Mouse (Mus musculus): ENCODE data around the gene Btbd17. TPM values are rescaled to one million over a fixed set of nuclear protein-coding genes. Genes with fewer than 3 reads are reported as not detected.

The Btbd17 gene
- polyA plus RNA-seq (2014; fragmentation: Nextera tagmentation; extraction: Ambion mirVana), result 42.2 and 47.3 TPM in 2 replicates

DNA sequence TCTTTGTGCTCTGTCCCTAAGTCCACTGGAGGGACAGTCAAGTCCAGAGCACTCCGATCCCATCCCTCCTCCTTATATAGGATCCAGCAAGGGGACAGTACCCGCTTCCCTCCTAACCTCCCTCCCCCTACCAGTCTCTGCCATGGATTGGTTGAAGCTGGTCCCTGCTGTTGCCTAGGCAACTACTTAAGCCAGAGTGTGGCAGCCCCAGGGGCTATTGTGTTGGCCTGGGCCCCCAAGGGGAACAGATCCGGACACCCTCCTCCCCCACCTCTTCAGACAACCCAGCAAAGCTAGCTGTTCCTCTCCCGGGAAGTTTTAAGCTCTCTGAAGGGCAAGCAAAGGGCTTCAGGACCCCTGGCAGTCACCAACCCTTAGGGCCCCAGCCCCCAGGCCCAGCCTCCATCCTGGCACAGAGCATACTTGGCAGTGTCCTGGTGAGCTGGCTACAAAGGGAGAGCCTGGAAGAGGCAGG is at the start of gene Btbd17:
Btbd17 (minus strand) TSS at position 98 of the 475 bp plus-strand sequence.
- WGBS, result 5% methylated on average over 4 of the region's 4 CpGs
- DNase-seq (ENCODE audit: low spot score) (peak; percentile 89), ATAC-seq (replicated peaks; ENCODE audit: low FRiP score) (peak; percentile 90)
- Histone ChIP-seq H3K9ac (ENCODE audit: low read length) (peak within 1 kb of the TSS; percentile 66), H3K27me3 (ENCODE audit: control insufficient read depth, insufficient read depth, low read length) (peaks cover 24% of the 10 kb centered on the region), H3K4me3 (ENCODE audit: low read depth, low read length) (peak within 1 kb of the TSS; percentile 31), H3K4me1 (replicated peaks; ENCODE audit: control insufficient read depth, insufficient read depth, low read length) (peaks cover 40% of the 10 kb centered on the region), H3K4me2 (ENCODE audit: low read depth, low read length, severe bottlenecking) (peak within 1 kb of the TSS; percentile 60), H3K36me3 (ENCODE audit: control insufficient read depth, insufficient read depth, low read length) (no peaks in the 10 kb centered on the region), H3K27ac (ENCODE audit: low read depth, low read length) (peak within 1 kb of the TSS; percentile 100), H3K9me3 (ENCODE audit: control insufficient read depth, low read length) (no peaks in the 10 kb centered on the region)

- Histone ChIP-seq H3K9me3 (ENCODE audit: control insufficient read depth, low read length) (no peaks in the 10 kb centered on the region; the same call in 1 of the 2 replicates), H3K4me1 (replicated peaks; ENCODE audit: control insufficient read depth, insufficient read depth, low read length) (peaks cover 2% of the 10 kb centered on the region; the same call in 1 of the 2 replicates), H3K36me3 (ENCODE audit: control insufficient read depth, insufficient read depth, low read length) (no peaks in the 10 kb centered on the region), H3K9ac (ENCODE audit: low read length) (no peak overlapping the region), H3K27ac (ENCODE audit: low read depth, low read length) (no peak overlapping the region), H3K4me2 (ENCODE audit: low read depth, low read length, severe bottlenecking) (no peak overlapping the region), H3K27me3 (ENCODE audit: control insufficient read depth, insufficient read depth, low read length) (peaks cover 8% of the 10 kb centered on the region), H3K4me3 (ENCODE audit: low read depth, low read length) (no peak overlapping the region)
- 65% methylated on average over 7 of the region's 7 CpGs for WGBS
- DNase-seq (ENCODE audit: low spot score) (no peak), ATAC-seq (replicated peaks; ENCODE audit: low FRiP score) (no peak)
Observed at GRCm38 (mm10) chr11:114844464-114845220, 48.9 kb upstream of the Btbd17 start.

GRCm38 (mm10) chr11:114843818-114844463 is 48.2 kb upstream of the Btbd17 start:
- H3K27ac ChIP-seq (ENCODE audit: low read depth, low read length), result peak overlapping the region; percentile 64; the same call in 1 of the 2 replicates
- WGBS, result 4% methylated on average over 8 of the region's 8 CpGs
- H3K9ac ChIP-seq (ENCODE audit: low read length), result peak overlapping the region; percentile 57; the same call in 1 of the 2 replicates
- peaks cover 2% of the 10 kb centered on the region; the same call in 1 of the 2 replicates for H3K4me1 ChIP-seq (replicated peaks; ENCODE audit: control insufficient read depth, insufficient read depth, low read length)
- no peaks in the 10 kb centered on the region for H3K36me3 ChIP-seq (ENCODE audit: control insufficient read depth, insufficient read depth, low read length)
- no peaks in the 10 kb centered on the region; the same call in 1 of the 2 replicates for H3K9me3 ChIP-seq (ENCODE audit: control insufficient read depth, low read length)
- peak; percentile 66 for DNase-seq (ENCODE audit: low spot score)
- no peak overlapping the region for H3K4me3 ChIP-seq (ENCODE audit: low read depth, low read length)
- ATAC-seq (replicated peaks; ENCODE audit: low FRiP score), result no peak
- H3K27me3 ChIP-seq (ENCODE audit: control insufficient read depth, insufficient read depth, low read length), result 0 out of 2 replicates have a peak, but pooled peaks cover 2% of the 10 kb centered on the region
- 0 out of 2 replicates have a peak overlapping the region, but pooled peaks have one; percentile 29 for H3K4me2 ChIP-seq (ENCODE audit: low read depth, low read length, severe bottlenecking)

DNA sequence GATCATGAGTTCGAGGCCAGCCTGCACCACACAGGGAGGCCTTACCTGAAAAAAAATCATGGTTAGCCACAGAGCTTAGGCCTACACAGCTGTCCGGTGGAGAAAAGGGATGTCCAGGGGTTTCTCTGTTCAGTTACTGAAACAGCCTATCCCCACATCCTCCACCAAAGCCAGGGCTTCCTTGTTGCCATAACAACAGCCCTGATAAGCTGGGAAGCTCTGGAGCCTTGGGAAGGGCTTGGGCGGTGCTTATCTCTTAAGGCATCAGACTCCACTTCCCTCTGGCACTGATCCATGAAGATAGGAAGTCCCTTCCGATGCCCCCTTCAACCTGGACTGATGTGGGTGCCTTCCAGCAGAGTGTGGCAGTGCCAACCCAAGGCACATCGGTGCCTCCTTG is 37.4 kb upstream of the Btbd17 start:
- Histone ChIP-seq H3K4me2 (ENCODE audit: low read depth, low read length, severe bottlenecking) (no peak overlapping the region), H3K27ac (ENCODE audit: low read depth, low read length) (no peak overlapping the region), H3K9me3 (ENCODE audit: control insufficient read depth, low read length) (no peaks in the 10 kb centered on the region), H3K36me3 (ENCODE audit: control insufficient read depth, insufficient read depth, low read length) (no peaks in the 10 kb centered on the region), H3K4me3 (ENCODE audit: low read depth, low read length) (no peak overlapping the region), H3K9ac (ENCODE audit: low read length) (no peak overlapping the region), H3K4me1 (replicated peaks; ENCODE audit: control insufficient read depth, insufficient read depth, low read length) (peaks cover 13% of the 10 kb centered on the region), H3K27me3 (ENCODE audit: control insufficient read depth, insufficient read depth, low read length) (no peaks in the 10 kb centered on the region)
- ATAC-seq (replicated peaks; ENCODE audit: low FRiP score) (no peak), DNase-seq (ENCODE audit: low spot score) (no peak)
- WGBS, result 59% methylated on average over 5 of the region's 5 CpGs

- Histone ChIP-seq H3K4me1 (replicated peaks; ENCODE audit: control insufficient read depth, insufficient read depth, low read length) (peaks cover 13% of the 10 kb centered on the region), H3K27ac (ENCODE audit: low read depth, low read length) (peak overlapping the region; percentile 53; the same call in 1 of the 2 replicates), H3K27me3 (ENCODE audit: control insufficient read depth, insufficient read depth, low read length) (no peaks in the 10 kb centered on the region), H3K4me3 (ENCODE audit: low read depth, low read length) (peak overlapping the region; percentile 21; the same call in 1 of the 2 replicates), H3K4me2 (ENCODE audit: low read depth, low read length, severe bottlenecking) (peak overlapping the region; percentile 58), H3K36me3 (ENCODE audit: control insufficient read depth, insufficient read depth, low read length) (no peaks in the 10 kb centered on the region), H3K9me3 (ENCODE audit: control insufficient read depth, low read length) (no peaks in the 10 kb centered on the region), H3K9ac (ENCODE audit: low read length) (peak overlapping the region; percentile 56)
- no peak for DNase-seq (ENCODE audit: low spot score)
- no peak; the same call in 1 of the 2 replicates for ATAC-seq (replicated peaks; ENCODE audit: low FRiP score)
- WGBS, result 15% methylated on average over 8 of the region's 8 CpGs
Observed at GRCm38 (mm10) chr11:114830433-114830773, 34.7 kb upstream of the Btbd17 start.

DNA sequence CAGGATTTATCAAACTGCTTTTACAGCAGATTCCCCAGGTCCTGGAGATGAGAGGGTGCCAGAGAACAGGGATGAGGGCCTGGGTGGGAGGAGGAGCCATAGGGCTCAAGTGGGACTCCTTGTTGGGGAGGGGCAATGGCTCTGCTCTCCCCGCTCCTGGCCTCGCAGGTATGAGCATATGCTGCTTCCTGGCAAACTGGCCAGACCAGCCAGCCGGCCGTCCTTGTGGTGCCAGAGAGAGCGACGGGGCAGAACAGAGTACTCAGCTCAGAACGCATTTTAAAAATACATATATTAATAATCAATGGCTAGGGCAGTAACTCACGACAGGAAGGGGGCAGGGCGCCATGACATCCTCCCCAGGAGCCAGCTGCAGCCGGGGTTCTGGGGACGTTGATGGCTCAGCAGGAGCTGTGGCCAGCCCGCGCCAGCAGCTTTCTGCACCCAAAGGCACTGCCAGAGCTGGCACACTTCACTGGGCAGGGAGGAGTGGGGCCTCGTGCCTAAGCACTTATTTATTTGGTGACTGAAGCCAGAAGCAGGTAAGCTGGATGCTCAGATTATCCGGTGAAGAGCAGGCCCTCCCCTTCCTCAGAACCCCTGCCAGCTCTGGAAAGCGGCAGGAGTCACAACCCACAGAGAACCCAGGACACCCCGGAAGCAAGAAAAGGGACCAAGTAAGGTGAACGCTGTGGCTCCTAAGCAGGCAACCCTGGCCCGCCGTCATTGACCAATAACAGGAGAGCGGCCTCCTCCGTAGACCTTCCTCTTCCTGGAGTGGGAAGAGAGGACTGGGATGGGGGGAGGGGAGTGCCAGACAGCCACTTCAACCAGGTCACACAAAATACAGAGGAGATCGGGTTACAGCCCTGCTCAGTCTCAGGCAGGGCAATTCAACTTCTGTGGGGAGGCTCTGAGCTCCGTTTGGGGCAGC is 34.0 kb upstream of the Btbd17 start:
- DNase-seq (ENCODE audit: low spot score), result peak; percentile 86
- peak overlapping the region; percentile 56 for H3K9ac ChIP-seq (ENCODE audit: low read length)
- H3K36me3 ChIP-seq (ENCODE audit: control insufficient read depth, insufficient read depth, low read length), result no peaks in the 10 kb centered on the region
- H3K4me1 ChIP-seq (replicated peaks; ENCODE audit: control insufficient read depth, insufficient read depth, low read length), result peaks cover 13% of the 10 kb centered on the region
- peak overlapping the region; percentile 58 for H3K4me2 ChIP-seq (ENCODE audit: low read depth, low read length, severe bottlenecking)
- no peaks in the 10 kb centered on the region for H3K27me3 ChIP-seq (ENCODE audit: control insufficient read depth, insufficient read depth, low read length)
- ATAC-seq (replicated peaks; ENCODE audit: low FRiP score), result peak; percentile 85
- H3K4me3 ChIP-seq (ENCODE audit: low read depth, low read length), result peak overlapping the region; percentile 21
- H3K27ac ChIP-seq (ENCODE audit: low read depth, low read length), result peak overlapping the region; percentile 53; the same call in 1 of the 2 replicates
- no peaks in the 10 kb centered on the region for H3K9me3 ChIP-seq (ENCODE audit: control insufficient read depth, low read length)
- 7% methylated on average over 24 of the region's 24 CpGs for WGBS

DNA sequence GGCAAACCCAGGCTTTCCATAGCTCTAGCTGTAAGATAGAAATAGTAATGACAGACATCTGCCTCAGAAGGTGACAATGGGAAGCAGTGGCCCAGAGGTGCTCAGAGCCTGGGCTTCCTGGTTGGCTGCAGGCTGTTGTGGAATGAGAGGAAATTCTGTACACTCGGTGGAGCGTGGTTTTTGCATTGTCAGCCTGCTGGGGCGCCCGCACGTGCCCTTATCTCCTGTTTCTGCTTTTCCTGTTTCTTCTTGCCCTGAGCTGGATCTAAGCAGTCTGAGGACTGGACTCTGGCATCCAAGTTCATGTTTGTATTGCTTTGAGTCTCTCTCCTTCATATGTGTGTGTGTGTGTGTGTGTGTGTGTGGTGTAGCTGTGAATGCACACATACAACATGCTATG is 30.9 kb upstream of the Btbd17 start:
- H3K36me3 ChIP-seq (ENCODE audit: control insufficient read depth, insufficient read depth, low read length), result no peaks in the 10 kb centered on the region
- no peak overlapping the region for H3K4me3 ChIP-seq (ENCODE audit: low read depth, low read length)
- DNase-seq (ENCODE audit: low spot score) (no peak), ATAC-seq (replicated peaks; ENCODE audit: low FRiP score) (no peak)
- H3K27ac ChIP-seq (ENCODE audit: low read depth, low read length), result no peak overlapping the region
- no peak overlapping the region for H3K4me2 ChIP-seq (ENCODE audit: low read depth, low read length, severe bottlenecking)
- 68% methylated on average over 5 of the region's 5 CpGs for WGBS
- no peak overlapping the region for H3K9ac ChIP-seq (ENCODE audit: low read length)
- no peaks in the 10 kb centered on the region for H3K27me3 ChIP-seq (ENCODE audit: control insufficient read depth, insufficient read depth, low read length)
- H3K9me3 ChIP-seq (ENCODE audit: control insufficient read depth, low read length), result no peaks in the 10 kb centered on the region
- H3K4me1 ChIP-seq (replicated peaks; ENCODE audit: control insufficient read depth, insufficient read depth, low read length), result peaks cover 22% of the 10 kb centered on the region

GRCm38 (mm10) chr11:114823199-114823725 is 27.5 kb upstream of the Btbd17 start:
- no peaks in the 10 kb centered on the region for H3K27me3 ChIP-seq (ENCODE audit: control insufficient read depth, insufficient read depth, low read length)
- H3K9me3 ChIP-seq (ENCODE audit: control insufficient read depth, low read length), result no peaks in the 10 kb centered on the region
- no peak overlapping the region for H3K27ac ChIP-seq (ENCODE audit: low read depth, low read length)
- H3K9ac ChIP-seq (ENCODE audit: low read length), result peak overlapping the region; percentile 4; the same call in 1 of the 2 replicates
- DNase-seq (ENCODE audit: low spot score), result no peak
- no peak for ATAC-seq (replicated peaks; ENCODE audit: low FRiP score)
- WGBS, result 2% methylated on average over 11 of the region's 11 CpGs
- no peak overlapping the region for H3K4me3 ChIP-seq (ENCODE audit: low read depth, low read length)
- H3K4me1 ChIP-seq (replicated peaks; ENCODE audit: control insufficient read depth, insufficient read depth, low read length), result peaks cover 12% of the 10 kb centered on the region
- no peak overlapping the region for H3K4me2 ChIP-seq (ENCODE audit: low read depth, low read length, severe bottlenecking)
- H3K36me3 ChIP-seq (ENCODE audit: control insufficient read depth, insufficient read depth, low read length), result no peaks in the 10 kb centered on the region
